Mouse (Mus musculus) olfactory bulb, adult 2 months (tissue): ENCODE data around the gene Fam32a.

Experiments
- CTCF ChIP-seq: fragments of 200-500 bp; IDR thresholded peaks from 2 replicates; pipeline ENCODE4 v1.5.1; 2012; ENCODE audit warnings: low read depth, mild to moderate bottlenecking, low read length, moderate library complexity; ENCODE audit not compliant: insufficient read depth
- POLR2A ChIP-seq: fragments of 200-500 bp; IDR thresholded peaks from 2 replicates; pipeline ENCODE4 v1.6.1; 2012; ENCODE audit warnings: mild to moderate bottlenecking, low read depth, low read length, moderate library complexity; ENCODE audit not compliant: insufficient read depth

- TF ChIP-seq POLR2A (no peak), CTCF (no peak)
Observed at GRCm38 (mm10) chr8:72208582-72208981, 10.9 kb upstream of the Fam32a start.
